ENCODE assay signal across 17 mouse cellular contexts in genomic region chr17:88320686-88321085, GRCm38 (mm10).
DNase-seq lines count a peak whose midpoint lies in the region; ATAC-seq lines count a peak whose summit lies in the region.
"Had no signal": no experiment of that assay in that cellular context is flagged by ENCODE, and none has a peak within 500 bp of the region (broad histone marks: within the 10 kb centered on the region; RNA-seq: fewer than 3 reads in every experiment).

No protein-coding gene starts in this region.

- H3K36me3 ChIP-seq in forebrain, embryonic 16.5 days (ENCODE audit: control insufficient read depth, insufficient read depth), result no peaks in the 10 kb centered on the region
- H3K36me3 ChIP-seq in forebrain, embryonic 10.5 days (replicated peaks), result no peaks in the 10 kb centered on the region
- H3K36me3 ChIP-seq: embryonic facial prominence, embryonic 10.5 days; heart, embryonic 13.5 days; hindbrain, embryonic 15.5 days; kidney, embryonic 15.5 days had no signal

- no peak for ATAC-seq in forebrain, embryonic 16.5 days
- ATAC-seq: intestine, embryonic 16.5 days had no signal

- no peak overlapping the region for H3K4me3 ChIP-seq in forebrain, embryonic 16.5 days (replicated peaks; ENCODE audit: low read length)
- no peak overlapping the region for H3K4me3 ChIP-seq in forebrain, embryonic 10.5 days
- H3K4me3 ChIP-seq: embryonic facial prominence, embryonic 10.5 days; heart, embryonic 13.5 days; hindbrain, embryonic 15.5 days; kidney, embryonic 15.5 days had no signal

- peak overlapping the region; percentile 52; the same call in 1 of the 2 replicates for H3K27ac ChIP-seq in forebrain, embryonic 16.5 days (ENCODE audit: low read length)
- no peak overlapping the region for H3K27ac ChIP-seq in forebrain, embryonic 10.5 days
- H3K27ac ChIP-seq: embryonic facial prominence, embryonic 10.5 days; heart, embryonic 13.5 days; hindbrain, embryonic 15.5 days; kidney, embryonic 15.5 days had no signal

- H3K4me2 ChIP-seq in forebrain, embryonic 16.5 days (ENCODE audit: low read length), result no peak overlapping the region
- H3K4me2 ChIP-seq: heart, embryonic 13.5 days; hindbrain, embryonic 15.5 days; kidney, embryonic 15.5 days had no signal

- peaks cover 16% of the 10 kb centered on the region for H3K4me1 ChIP-seq in forebrain, embryonic 16.5 days (replicated peaks; ENCODE audit: control insufficient read depth, insufficient read depth, low read length)
- H3K4me1 ChIP-seq in forebrain, embryonic 10.5 days, result peaks cover 12% of the 10 kb centered on the region

- peak; percentile 45 to 61 for DNase-seq in cerebellum, postnatal 10 days
- DNase-seq in cerebellum, postnatal 4 days (ENCODE audit: low spot score in 2 of 2), result no peak
- no peak for DNase-seq in forebrain, embryonic 10.5 days (ENCODE audit: extremely low spot score, low spot score)
- DNase-seq in brain, adult 2 months (ENCODE audit: low read depth, low spot score), result peak; percentile 78
- DNase-seq in telencephalon, adult 2 months (ENCODE audit: low read depth, low spot score), result peak; percentile 31
- no peak for DNase-seq in gastrocnemius, postnatal 14 days
- DNase-seq: adrenal gland, adult 8-10 months; adrenal gland, postnatal 36 days; gastrocnemius, postnatal 25 days; heart, postnatal 36 days; kidney, adult 2 months had no signal

- intact Hi-C loops in gastrocnemius, postnatal 14 days (cut with DNase I; ENCODE audit: low total_unique reads), result loop anchor here (10.0 kb wide), 1 partner anchor 204 kb away; no protein-coding TSS in a partner anchor

- no peaks in the 10 kb centered on the region for H3K27me3 ChIP-seq in forebrain, embryonic 16.5 days (replicated peaks; ENCODE audit: control insufficient read depth, insufficient read depth, low read length)
- peaks cover 55% of the 10 kb centered on the region for H3K27me3 ChIP-seq in forebrain, embryonic 10.5 days (ENCODE audit: poor library complexity, severe bottlenecking)
- H3K27me3 ChIP-seq: heart, embryonic 13.5 days; kidney, embryonic 15.5 days had no signal

- H3K9ac ChIP-seq in forebrain, embryonic 16.5 days (replicated peaks; ENCODE audit: low read depth, low read length), result no peak overlapping the region
- H3K9ac ChIP-seq: heart, embryonic 13.5 days; hindbrain, embryonic 15.5 days; kidney, embryonic 15.5 days had no signal

- 39% methylated on average over 1 of the region's 1 CpGs for WGBS in forebrain, embryonic 16.5 days
- 79% methylated on average over 1 of the region's 1 CpGs for WGBS in forebrain, embryonic 10.5 days

- H3K9me3 ChIP-seq in forebrain, embryonic 16.5 days (ENCODE audit: control insufficient read depth, low read length), result no peaks in the 10 kb centered on the region
- no peaks in the 10 kb centered on the region for H3K9me3 ChIP-seq in forebrain, embryonic 10.5 days
- H3K9me3 ChIP-seq: heart, embryonic 13.5 days; hindbrain, embryonic 15.5 days; kidney, embryonic 15.5 days had no signal

Comparison
In these comparisons a context has a peak if more than half of its experiments do, and no peak if none do; other contexts are left out.
1. DNase-seq: peak in cerebellum, postnatal 10 days (2 of 2), brain, adult 2 months (single experiment) and telencephalon, adult 2 months (single experiment); none in cerebellum, postnatal 4 days (0 of 2), forebrain, embryonic 10.5 days (single experiment) and gastrocnemius, postnatal 14 days (single experiment).